Mouse (Mus musculus) hindbrain, postnatal 0 days (tissue): Measurements from ENCODE around the gene Slc10a7. TPM values are rescaled to one million over a fixed set of nuclear protein-coding genes. Genes with fewer than 3 reads are reported as not detected.

Experiments
- ATAC-seq: fragments of 200-750 bp; cut with Nextera tagmentation; 2 replicates; pipeline ENCODE4 v1.8.0; 2017; ENCODE audit warnings: mild to moderate bottlenecking, moderate TSS enrichment, moderate library complexity
- DNase-seq: peaks from one replicate; pipeline ENCODE4 v3.0.0-alpha.2; 2015; ENCODE audit warnings: low spot score
- H3K27ac ChIP-seq: fragments of 300-500 bp; sonication (generic); 2 replicates; pipeline ENCODE4 v1.5.1; 2014; ENCODE audit warnings: mild to moderate bottlenecking
- H3K27me3 ChIP-seq: fragments of 300-500 bp; sonication (generic); 2 replicates; pipeline ENCODE4 v1.6.1; 2014; ENCODE audit warnings: low read length, mixed read lengths; ENCODE audit not compliant: insufficient read depth
- H3K36me3 ChIP-seq: fragments of 300-500 bp; sonication (generic); 2 replicates; pipeline ENCODE4 v1.6.1; 2014; ENCODE audit warnings: low read length, mixed read lengths; ENCODE audit not compliant: insufficient read depth
- H3K4me1 ChIP-seq: fragments of 300-500 bp; sonication (generic); 2 replicates; pipeline ENCODE4 v1.6.1; 2014; ENCODE audit warnings: antibody characterized with exemption, low read length, mixed read lengths; ENCODE audit not compliant: insufficient read depth
- H3K4me2 ChIP-seq: fragments of 300-500 bp; sonication (generic); 2 replicates; pipeline ENCODE4 v1.6.1; 2014; ENCODE audit warnings: low read depth, mild to moderate bottlenecking, low read length, moderate library complexity, mixed read lengths
- H3K4me3 ChIP-seq: fragments of 300-500 bp; sonication (generic); 2 replicates; pipeline ENCODE4 v1.5.1; 2014; ENCODE audit warnings: low read length
- H3K9ac ChIP-seq: fragments of 300-500 bp; sonication (generic); replicated peaks from 2 replicates; pipeline ENCODE4 v1.6.1; 2014; ENCODE audit warnings: mild to moderate bottlenecking, low read length, moderate library complexity, mixed read lengths
- H3K9me3 ChIP-seq: fragments of 300-500 bp; sonication (generic); 2 replicates; pipeline ENCODE4 v1.6.1; 2016; ENCODE audit warnings: low read length, mixed read lengths
- CTCF ChIP-seq: IDR thresholded peaks from 2 replicates; pipeline ENCODE4 v1.5.1; 2016; ENCODE audit warnings: antibody characterized with exemption, control low read depth, low read depth
- WGBS: fragments of 180-500 bp; shearing (Covaris S2); extraction: QIAGEN DNeasy Blood & Tissue Kit; methylation state at CpG from one replicate; pipeline ENCODE4 v1.1.7; 2014; 5-methylcytosine and 5-hydroxymethylcytosine counted together
- polyA plus RNA-seq: library from polyadenylated mRNA; unstranded; fragments of >200 nt; fragmentation: Nextera tagmentation; extraction: Ambion mirVana; gene quantifications from 2 replicates; pipeline ENCODE4 v1.2.1, GENCODE M21; 2015
- total RNA-seq: library from RNA; depleted of rRNA; stranded (reverse); fragments of >200 nt; gene quantifications from 2 replicates; pipeline ENCODE4 v1.2.3, GENCODE M21; 2014

Gene Slc10a7
- total and polyA plus RNA-seq, 2 experiments from 2014 or later, result 6.9 to 10.5 TPM

GRCm38 (mm10) chr8:78656700-78657370, 147.7 kb downstream of the Slc10a7 start:
- H3K27ac ChIP-seq, result no peak overlapping the region
- H3K36me3 ChIP-seq, result no peaks in the 10 kb centered on the region
- DNase-seq, result no peak
- H3K4me2 ChIP-seq, result no peak overlapping the region
- no peak overlapping the region for H3K9ac ChIP-seq
- H3K4me3 ChIP-seq, result no peak overlapping the region
- no peaks in the 10 kb centered on the region for H3K4me1 ChIP-seq
- 83% methylated on average over 10 of the region's 10 CpGs for WGBS
- H3K9me3 ChIP-seq, result no peaks in the 10 kb centered on the region
- H3K27me3 ChIP-seq, result no peaks in the 10 kb centered on the region
- ATAC-seq, result no peak
- TF ChIP-seq CTCF, result no peak

- Histone ChIP-seq H3K4me3 (no peak overlapping the region), H3K27me3 (no peaks in the 10 kb centered on the region), H3K9ac (no peak overlapping the region), H3K27ac (no peak overlapping the region), H3K9me3 (no peaks in the 10 kb centered on the region), H3K4me1 (no peaks in the 10 kb centered on the region), H3K36me3 (no peaks in the 10 kb centered on the region), H3K4me2 (no peak overlapping the region)
- DNase-seq (no peak), ATAC-seq (no peak)
- no peak for TF ChIP-seq CTCF
- WGBS, result 52% methylated on average over 5 of the region's 5 CpGs
Measured at GRCm38 (mm10) chr8:78658172-78658571, 149.0 kb downstream of the Slc10a7 start.

GRCm38 (mm10) chr8:78659617-78660187, 150.6 kb downstream of the Slc10a7 start:
- H3K27ac ChIP-seq, result no peak overlapping the region
- WGBS, result 93% methylated on average over 3 of the region's 3 CpGs
- no peak overlapping the region for H3K4me3 ChIP-seq

GRCm38 (mm10) chr8:78664306-78664940, 155.3 kb downstream of the Slc10a7 start:
- DNase-seq (no peak), ATAC-seq (no peak)
- no peaks in the 10 kb centered on the region for H3K9me3 ChIP-seq
- H3K27ac ChIP-seq, result no peak overlapping the region
- no peak for TF ChIP-seq CTCF
- H3K9ac ChIP-seq, result no peak overlapping the region
- H3K27me3 ChIP-seq, result no peaks in the 10 kb centered on the region
- H3K4me1 ChIP-seq, result no peaks in the 10 kb centered on the region
- H3K4me2 ChIP-seq, result no peak overlapping the region
- no peak overlapping the region for H3K4me3 ChIP-seq
- no peaks in the 10 kb centered on the region for H3K36me3 ChIP-seq
- 81% methylated on average over 12 of the region's 12 CpGs for WGBS

More at GRCm38 (mm10) chr8:78659617-78660187, 150.6 kb downstream of the Slc10a7 start:
- H3K4me1 ChIP-seq, result no peaks in the 10 kb centered on the region
- H3K9ac ChIP-seq, result no peak overlapping the region
- TF ChIP-seq CTCF, result no peak
- H3K36me3 ChIP-seq, result no peaks in the 10 kb centered on the region
- no peak for DNase-seq
- H3K4me2 ChIP-seq, result no peak overlapping the region
- ATAC-seq, result no peak
- H3K9me3 ChIP-seq, result no peaks in the 10 kb centered on the region
- H3K27me3 ChIP-seq, result no peaks in the 10 kb centered on the region

GRCm38 (mm10) chr8:78667399-78667798, 158.3 kb downstream of the Slc10a7 start:
- WGBS, result 80% methylated on average over 5 of the region's 5 CpGs
- no peak for TF ChIP-seq CTCF
- H3K9me3 ChIP-seq, result no peaks in the 10 kb centered on the region
- no peaks in the 10 kb centered on the region for H3K36me3 ChIP-seq
- no peak overlapping the region for H3K9ac ChIP-seq
- H3K27me3 ChIP-seq, result no peaks in the 10 kb centered on the region
- H3K4me3 ChIP-seq, result no peak overlapping the region
- DNase-seq, result no peak
- no peaks in the 10 kb centered on the region for H3K4me1 ChIP-seq
- no peak overlapping the region for H3K4me2 ChIP-seq
- H3K27ac ChIP-seq, result no peak overlapping the region
- ATAC-seq, result no peak

GRCm38 (mm10) chr8:78668206-78668605, 159.1 kb downstream of the Slc10a7 start:
- no peak for DNase-seq
- no peaks in the 10 kb centered on the region for H3K9me3 ChIP-seq
- H3K4me1 ChIP-seq, result no peaks in the 10 kb centered on the region
- 81% methylated on average over 5 of the region's 5 CpGs for WGBS
- no peak overlapping the region for H3K9ac ChIP-seq
- H3K27me3 ChIP-seq, result no peaks in the 10 kb centered on the region
- H3K4me2 ChIP-seq, result no peak overlapping the region
- H3K27ac ChIP-seq, result no peak overlapping the region
- H3K4me3 ChIP-seq, result no peak overlapping the region
- no peak for TF ChIP-seq CTCF
- no peak for ATAC-seq
- no peaks in the 10 kb centered on the region for H3K36me3 ChIP-seq

GRCm38 (mm10) chr8:78670241-78670640, 161.1 kb downstream of the Slc10a7 start:
- no peak for DNase-seq
- H3K4me2 ChIP-seq, result no peak overlapping the region
- no peak for ATAC-seq
- no peaks in the 10 kb centered on the region for H3K27me3 ChIP-seq
- no peak overlapping the region for H3K4me3 ChIP-seq
- TF ChIP-seq CTCF, result no peak
- no peaks in the 10 kb centered on the region for H3K9me3 ChIP-seq
- no peak overlapping the region for H3K27ac ChIP-seq
- H3K9ac ChIP-seq, result no peak overlapping the region
- 96% methylated on average over 7 of the region's 7 CpGs for WGBS
- H3K4me1 ChIP-seq, result no peaks in the 10 kb centered on the region
- H3K36me3 ChIP-seq, result no peaks in the 10 kb centered on the region
